Mouse (Mus musculus): ENCODE measurements at regions not wholly inside any gene's neighbourhood (a gene's known extent, or its start where the extent isn't known, plus 50 kb on each side); places are given as distances from the start of the nearest gene placed in this dataset.

GRCm38 (mm10) chr1:185062103-185062502, 62.7 kb upstream of the Mark1 start:
- TF ChIP-seq CTCF (conservative IDR thresholded peaks at IDR 0.05; ENCODE audit: insufficient read depth, insufficient read length, low read depth, low read length) (no peak), POLR2A (IDR thresholded peaks at IDR 0.05; ENCODE audit: low read depth, low read length) (no peak)

Data from kidney, adult 2 months (tissue).